Mouse (Mus musculus) spleen, postnatal 14 days (tissue): ENCODE results near the gene Cttnbp2.
A peak's percentile ranks its signal among the peaks of the same experiment; 100 is the strongest.

Source experiments
- DNase-seq, 2 experiments: peaks; one replicate each; pipeline ENCODE4 v3.0.0; 2021 to 2022; ENCODE audit warnings: low spot score in 2 of 2

The Cttnbp2 gene

GRCm38 (mm10) chr6:18514480-18515352, at the start of gene Cttnbp2:
Gene Cttnbp2 (minus strand): TSS chr6:18514843.
- DNase-seq = peak in 1 of 2 experiments; percentile 1

- no peak for DNase-seq
These were observed 44.4 kb upstream of the Cttnbp2 start for GRCm38 (mm10) chr6:18559019-18559418.

GRCm38 (mm10) chr6:18547516-18548465, 33.1 kb upstream of the Cttnbp2 start:
- no peak for DNase-seq

GRCm38 (mm10) chr6:18543878-18544277, 29.2 kb upstream of the Cttnbp2 start:
- DNase-seq = no peak

- no peak for DNase-seq
These were observed 25.8 kb upstream of the Cttnbp2 start for GRCm38 (mm10) chr6:18540396-18540795.

- DNase-seq = no peak
These were observed 15.8 kb upstream of the Cttnbp2 start for GRCm38 (mm10) chr6:18530394-18530793.

- no peak for DNase-seq
These were observed 3.0 kb upstream of the Cttnbp2 start for GRCm38 (mm10) chr6:18517626-18518025.

- DNase-seq = no peak
These were observed 801 bp downstream of the Cttnbp2 start for GRCm38 (mm10) chr6:18513611-18514473.

- DNase-seq = no peak
These were observed 2.8 kb downstream of the Cttnbp2 start for GRCm38 (mm10) chr6:18511886-18512285.

- no peak for DNase-seq
These were observed 6.6 kb downstream of the Cttnbp2 start for GRCm38 (mm10) chr6:18508036-18508435.

GRCm38 (mm10) chr6:18499833-18500232, 14.8 kb downstream of the Cttnbp2 start:
- no peak for DNase-seq

GRCm38 (mm10) chr6:18492977-18493376, 21.7 kb downstream of the Cttnbp2 start:
- no peak for DNase-seq

GRCm38 (mm10) chr6:18492248-18492901, 22.3 kb downstream of the Cttnbp2 start:
- DNase-seq = no peak

- no peak for DNase-seq
These were observed 29.6 kb downstream of the Cttnbp2 start for GRCm38 (mm10) chr6:18485087-18485486.

- no peak for DNase-seq
These were observed 30.6 kb downstream of the Cttnbp2 start for GRCm38 (mm10) chr6:18484061-18484460.

- no peak for DNase-seq
These were observed 32.1 kb downstream of the Cttnbp2 start for GRCm38 (mm10) chr6:18482546-18482945.

GRCm38 (mm10) chr6:18481781-18482180, 32.9 kb downstream of the Cttnbp2 start:
- no peak for DNase-seq

GRCm38 (mm10) chr6:18477313-18477930, 37.2 kb downstream of the Cttnbp2 start:
- no peak for DNase-seq

- no peak for DNase-seq
These were observed 39.7 kb downstream of the Cttnbp2 start for GRCm38 (mm10) chr6:18474983-18475382.

- DNase-seq = no peak
These were observed 40.1 kb downstream of the Cttnbp2 start for GRCm38 (mm10) chr6:18474541-18474940.
